Mouse (Mus musculus) B cell, adult 62 days (primary cell): Measurements from ENCODE around the gene Sema6c. TPM values are rescaled to one million over a fixed set of nuclear protein-coding genes. Genes with fewer than 3 reads are reported as not detected.

Source experiments
- total RNA-seq: library from RNA; stranded (reverse); gene quantifications from 4 replicates; pipeline ENCODE4 v1.2.4, GENCODE M21; 2023

The Sema6c gene
- 0.37 to 2.0 TPM (median 1.5 TPM) in 3 of 4 replicates, not detected in the other for total RNA-seq

GRCm38 (mm10) chr3:95159987-95160963 lies at the start of gene Sema6c:
TSS of gene Sema6c (plus strand) at chr3:95160457.

GRCm38 (mm10) chr3:95110911-95111726 lies 49.1 kb upstream of the Sema6c start, which contains the start of gene Vps72:
TSS of gene Vps72 (plus strand) at chr3:95111022.

GRCm38 (mm10) chr3:95124246-95124645 lies 36.0 kb upstream of the Sema6c start, which contains the start of gene Tmod4:
TSS of gene Tmod4 (plus strand) at chr3:95124476.

GRCm38 (mm10) chr3:95133680-95134101 lies 26.6 kb upstream of the Sema6c start, which contains the start of the genes Scnm1 and Lysmd1:
TSS of gene Scnm1 (minus strand) at chr3:95134011.
TSS of gene Lysmd1 (plus strand) at chr3:95134088.

GRCm38 (mm10) chr3:95141952-95142616 lies 18.2 kb upstream of the Sema6c start, which contains the start of gene Tnfaip8l2:
TSS of gene Tnfaip8l2 (minus strand) at chr3:95142360.

GRCm38 (mm10) chr3:95217255-95218134 lies 57.2 kb downstream of the Sema6c start, which contains the start of gene Gabpb2:
TSS of gene Gabpb2 (minus strand) at chr3:95217916.

Other genes with a start within 250 kb of the Sema6c start
- 1.6 to 4.3 TPM (median 3.3 TPM) in 4 replicates for gene Selenbp1, start 227.4 kb upstream of the Sema6c start, total RNA-seq
- gene Rfx5, start 206.4 kb upstream of the Sema6c start, total RNA-seq, result 109 to 126 TPM (median 115 TPM) in 4 replicates
- 72.1 to 98.3 TPM (median 78.7 TPM) in 4 replicates for gene Pi4kb, start 185.7 kb upstream of the Sema6c start, total RNA-seq
- gene Zfp687, start 145.0 kb upstream of the Sema6c start, total RNA-seq, result 48.1 to 60.2 TPM (median 52.1 TPM) in 4 replicates
- 111 to 141 TPM (median 125 TPM) in 4 replicates for gene Psmd4, start 117.8 kb upstream of the Sema6c start, total RNA-seq
- gene Pip5k1a, start 53.5 kb upstream of the Sema6c start, total RNA-seq, result 33.8 to 38.5 TPM (median 35.8 TPM) in 4 replicates
- gene Vps72, start 49.4 kb upstream of the Sema6c start, total RNA-seq, result 49.9 to 62.3 TPM (median 55.4 TPM) in 4 replicates
- 1.1 to 2.9 TPM (median 2.2 TPM) in 4 replicates for gene Tmod4, start 36.0 kb upstream of the Sema6c start, total RNA-seq
- gene Scnm1, start 26.4 kb upstream of the Sema6c start, total RNA-seq, result 62.4 to 85.5 TPM (median 67.5 TPM) in 4 replicates
- gene Lysmd1, start 26.4 kb upstream of the Sema6c start, total RNA-seq, result 5.7 to 6.9 TPM (median 6.4 TPM) in 4 replicates
- 21.7 to 31.8 TPM (median 29.5 TPM) in 4 replicates for gene Tnfaip8l2, start 18.1 kb upstream of the Sema6c start, total RNA-seq
- 76.5 to 77.1 TPM (median 76.8 TPM) in 4 replicates for gene Gabpb2, start 57.5 kb downstream of the Sema6c start, total RNA-seq
- 183 to 200 TPM (median 191 TPM) in 4 replicates for gene Cdc42se1, start 68.3 kb downstream of the Sema6c start, total RNA-seq
- gene Mllt11, start 71.7 kb downstream of the Sema6c start, total RNA-seq, result 5.0 to 8.0 TPM (median 6.1 TPM) in 4 replicates
- gene Gm128, start 81.1 kb downstream of the Sema6c start, total RNA-seq, result not detected in 4 replicates
- not detected in 4 replicates for gene Bnipl, start 90.7 kb downstream of the Sema6c start, total RNA-seq
- 29.3 to 34.5 TPM (median 31.6 TPM) in 4 replicates for gene Mindy1, start 120.9 kb downstream of the Sema6c start, total RNA-seq
- 10.5 to 12.0 TPM (median 11.5 TPM) in 4 replicates for gene Prune1, start 121.6 kb downstream of the Sema6c start, total RNA-seq
- gene Anxa9, start 146.7 kb downstream of the Sema6c start, total RNA-seq, result 1.3 to 2.2 TPM (median 1.9 TPM) in 4 replicates
- 127 to 147 TPM (median 132 TPM) in 4 replicates for gene Cers2, start 154.3 kb downstream of the Sema6c start, total RNA-seq
- 31.0 to 36.5 TPM (median 35.8 TPM) in 4 replicates for gene Setdb1, start 196.7 kb downstream of the Sema6c start, total RNA-seq
- gene 4930558C23Rik, start 242.4 kb downstream of the Sema6c start, total RNA-seq, result not detected in 4 replicates